ENCODE assay signal across 9 mouse cellular contexts in the genomic region with DNA sequence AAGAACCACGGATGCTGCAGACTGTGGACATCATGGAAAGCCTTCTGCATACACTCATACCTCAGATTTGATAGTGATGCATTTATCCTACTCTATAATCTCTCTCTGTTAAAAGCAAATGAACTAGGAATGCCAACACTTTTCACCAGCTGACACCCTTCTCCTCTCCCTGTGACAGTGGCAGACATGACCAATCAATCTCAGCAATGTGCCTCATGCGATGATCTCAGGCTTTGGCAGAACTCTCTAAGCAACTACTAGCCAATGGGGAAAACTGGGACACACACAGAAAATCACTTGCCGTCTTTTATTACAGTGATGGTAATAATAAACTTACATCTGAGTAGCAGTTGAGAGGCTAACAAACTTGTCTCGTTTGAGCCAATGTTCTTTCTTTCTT.
A peak's percentile ranks its signal among the peaks of the same experiment; 100 is the strongest.
DNase-seq lines count a peak whose midpoint lies in the region.
"Had no signal": no experiment of that assay in that cellular context is flagged by ENCODE, and none has a peak within 500 bp of the region (broad histone marks: within the 10 kb centered on the region; RNA-seq: fewer than 3 reads in every experiment).

No protein-coding gene starts in this region.

- intact Hi-C loops in heart, postnatal 10 days (cut with DNase I) = no loop called here

- peak; percentile 31 to 41 for DNase-seq in heart, postnatal 10 days
- no peak for DNase-seq in heart, adult 18-20 months
- peak; percentile 70 for DNase-seq in lung, postnatal 10 days
- peak; percentile 12 for DNase-seq in lung, postnatal 14 days
- peak; percentile 51 for DNase-seq in lung, postnatal 36 days
- no peak for DNase-seq in adrenal gland, adult (ENCODE audit: inconsistent age in 2 of 2, low spot score in 1 of 2)
- DNase-seq in thymus, postnatal 14 days = no peak
- DNase-seq: cerebellum, adult 11-12 months; cerebellum, adult 9-10 months had no signal

Comparison
In these comparisons a context has a peak if more than half of its experiments do, and no peak if none do; other contexts are left out.
1. DNase-seq: peak in heart, postnatal 10 days (2 of 2), lung, postnatal 10 days (single experiment), lung, postnatal 14 days (single experiment) and lung, postnatal 36 days (single experiment); none in heart, adult 18-20 months (0 of 2), adrenal gland, adult (0 of 2) and thymus, postnatal 14 days (single experiment).